Mouse (Mus musculus) heart, postnatal 0 days (tissue): ENCODE data around the gene Tbc1d5.

Experiments
- CTCF ChIP-seq: IDR thresholded peaks from 2 replicates; pipeline ENCODE4 v1.5.1; 2016; ENCODE audit warnings: antibody characterized with exemption, control low read depth, low read depth
- EP300 ChIP-seq: IDR thresholded peaks from 2 replicates; pipeline ENCODE4 v1.6.1; 2016; ENCODE audit warnings: antibody characterized with exemption, low read depth

- TF ChIP-seq EP300 (no peak), CTCF (no peak)
Measured at GRCm38 (mm10) chr17:50805631-50806030, 373.5 kb downstream of the Tbc1d5 start.
